Mouse (Mus musculus) embryonic fibroblast, embryonic 13.5 days (primary cell): ENCODE data around the gene Map3k5. TPM values are rescaled to one million over a fixed set of nuclear protein-coding genes. Genes with fewer than 3 reads are reported as not detected.

Source experiments
- H3K27ac ChIP-seq: 2 replicates; pipeline ENCODE4 v1.5.1; 2012; ENCODE audit warnings: low read length, control low read depth, inconsistent platforms; ENCODE audit not compliant: insufficient read depth
- H3K4me1 ChIP-seq: 2 replicates; pipeline ENCODE4 v1.6.1; 2011; ENCODE audit warnings: low read length; ENCODE audit not compliant: control insufficient read depth, insufficient read depth
- H3K4me3 ChIP-seq: 2 replicates; pipeline ENCODE4 v1.5.1; 2011; ENCODE audit warnings: mild to moderate bottlenecking, control low read depth, low read length; ENCODE audit not compliant: insufficient read depth
- CTCF ChIP-seq: IDR thresholded peaks from 2 replicates; pipeline ENCODE4 v1.5.1; 2011; ENCODE audit warnings: mild to moderate bottlenecking, control low read depth, low read length, moderate library complexity, borderline replicate concordance; ENCODE audit not compliant: insufficient read depth
- POLR2A ChIP-seq: IDR thresholded peaks from 2 replicates; pipeline ENCODE4 v1.6.1; 2011; ENCODE audit warnings: low read depth, mild to moderate bottlenecking, control low read depth, low read length, moderate library complexity
- polyA plus RNA-seq: library from polyadenylated mRNA; stranded (reverse); fragments of >200 nt; gene quantifications from 2 replicates; pipeline ENCODE4 v1.2.4, GENCODE M21; 2011; ENCODE audit warnings: low read depth; ENCODE audit not compliant: missing spikeins, insufficient read length

Map3k5 gene
- polyA plus RNA-seq, 1 experiment, result 4.7 TPM

DNA sequence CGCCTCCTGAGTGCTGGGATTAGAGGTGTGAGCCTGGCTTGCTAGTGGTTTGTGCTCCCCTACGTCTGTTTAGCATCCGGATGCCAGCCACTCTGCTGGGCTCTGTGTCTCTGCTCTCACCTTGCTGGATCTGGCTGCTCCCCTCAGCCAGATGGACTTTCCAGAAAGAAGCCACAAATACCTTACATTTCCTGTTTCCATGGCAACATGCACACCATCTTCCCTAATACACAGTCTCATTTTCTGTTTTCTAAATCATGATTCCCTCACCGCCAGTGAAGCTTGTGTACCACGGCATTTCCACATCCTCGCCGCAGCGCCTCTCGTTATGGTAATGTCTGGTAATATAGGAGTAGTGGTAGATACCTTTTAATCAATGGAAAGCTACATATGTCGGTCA is 84.1 kb downstream of the Map3k5 start:
- no peaks in the 10 kb centered on the region for H3K4me1 ChIP-seq
- H3K4me3 ChIP-seq, result no peak overlapping the region
- TF ChIP-seq POLR2A (no peak), CTCF (no peak)
- H3K27ac ChIP-seq, result no peak overlapping the region

DNA sequence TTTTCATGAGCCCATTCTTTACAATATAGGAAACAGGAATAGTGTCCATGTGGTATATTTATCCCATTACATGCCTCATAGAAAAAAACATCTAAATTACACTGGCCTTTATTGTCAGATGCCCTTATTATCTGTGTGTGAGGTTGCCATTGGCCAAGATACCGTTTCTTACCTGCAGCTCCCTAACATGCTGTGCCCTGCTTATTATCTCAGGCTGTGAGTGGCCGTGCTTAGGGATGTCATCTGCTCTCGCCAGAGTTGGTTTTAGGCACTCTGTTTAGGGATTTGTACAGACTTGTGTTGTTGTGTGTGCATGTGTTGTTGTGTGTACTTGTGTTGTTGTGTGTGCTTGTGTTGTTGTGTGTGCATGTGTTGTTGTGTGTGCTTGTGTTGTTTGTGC is 84.5 kb downstream of the Map3k5 start:
- TF ChIP-seq POLR2A, result no peak
- TF ChIP-seq CTCF, result no peak

DNA sequence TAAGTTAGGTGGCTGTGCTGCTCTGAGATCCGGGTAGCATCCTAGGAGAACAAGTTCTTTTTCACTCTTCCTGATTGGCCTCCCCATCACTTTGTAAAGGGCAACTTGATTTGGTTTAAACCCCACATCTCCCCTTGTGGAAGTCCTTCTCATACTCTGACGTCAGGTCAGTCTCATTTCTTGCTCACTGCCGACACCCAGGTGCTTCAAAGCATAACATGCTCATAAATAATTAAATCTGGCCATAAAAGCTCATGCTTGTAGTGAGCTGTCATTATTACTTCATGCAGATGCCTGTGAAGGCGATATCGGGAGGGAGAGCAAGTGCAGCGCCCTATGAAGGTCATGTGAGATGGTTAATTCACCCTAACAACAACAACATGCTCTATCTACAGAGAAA is 87.0 kb downstream of the Map3k5 start:
- no peak overlapping the region for H3K4me3 ChIP-seq
- no peak overlapping the region for H3K27ac ChIP-seq
- H3K4me1 ChIP-seq, result no peaks in the 10 kb centered on the region
- TF ChIP-seq CTCF, result no peak
- TF ChIP-seq POLR2A, result no peak

More for the DNA sequence above, 84.5 kb downstream of the Map3k5 start:
- H3K4me3 ChIP-seq, result no peak overlapping the region
- no peak overlapping the region for H3K27ac ChIP-seq
- no peaks in the 10 kb centered on the region for H3K4me1 ChIP-seq

DNA sequence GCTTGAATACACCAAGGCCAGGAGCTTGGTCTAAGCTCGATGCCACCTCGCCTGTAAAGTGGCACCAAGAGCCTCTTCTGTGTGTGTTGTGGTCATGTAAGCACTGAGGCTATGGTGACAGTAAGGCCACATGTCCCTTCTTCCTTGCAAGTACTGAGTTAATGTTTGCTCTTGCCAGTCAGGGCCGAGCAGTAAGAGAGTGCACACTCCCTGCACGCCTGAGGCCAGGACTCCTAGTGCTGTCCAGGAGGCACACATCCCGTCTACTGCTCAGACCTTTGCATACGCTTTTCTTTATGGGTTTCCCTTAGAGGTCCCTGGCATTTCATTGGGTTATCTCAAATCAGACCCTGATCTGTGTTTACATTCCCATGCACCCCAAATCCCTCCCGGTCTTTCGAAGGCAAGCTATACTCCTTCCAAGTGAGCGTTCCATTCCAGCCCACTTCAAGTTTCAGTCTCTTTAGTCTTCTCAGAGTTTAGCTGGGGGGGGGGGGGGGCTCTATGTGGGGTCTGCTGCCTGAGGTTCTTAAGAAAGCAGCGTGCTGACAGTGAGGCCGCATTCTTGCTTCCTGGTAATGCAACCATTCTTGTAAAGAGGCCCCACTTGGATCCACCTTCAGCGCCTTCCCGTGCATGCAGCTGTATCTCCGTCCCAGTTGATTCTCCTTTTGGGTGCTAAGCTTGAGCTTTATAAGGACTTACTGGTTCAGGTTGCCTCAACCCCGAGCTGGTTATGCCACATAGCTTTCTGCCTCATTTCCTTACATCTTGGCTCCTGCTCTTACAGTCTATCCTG is 87.6 kb downstream of the Map3k5 start:
- no peak for TF ChIP-seq CTCF
- TF ChIP-seq POLR2A, result no peak
- no peaks in the 10 kb centered on the region for H3K4me1 ChIP-seq
- H3K27ac ChIP-seq, result no peak overlapping the region
- no peak overlapping the region for H3K4me3 ChIP-seq

DNA sequence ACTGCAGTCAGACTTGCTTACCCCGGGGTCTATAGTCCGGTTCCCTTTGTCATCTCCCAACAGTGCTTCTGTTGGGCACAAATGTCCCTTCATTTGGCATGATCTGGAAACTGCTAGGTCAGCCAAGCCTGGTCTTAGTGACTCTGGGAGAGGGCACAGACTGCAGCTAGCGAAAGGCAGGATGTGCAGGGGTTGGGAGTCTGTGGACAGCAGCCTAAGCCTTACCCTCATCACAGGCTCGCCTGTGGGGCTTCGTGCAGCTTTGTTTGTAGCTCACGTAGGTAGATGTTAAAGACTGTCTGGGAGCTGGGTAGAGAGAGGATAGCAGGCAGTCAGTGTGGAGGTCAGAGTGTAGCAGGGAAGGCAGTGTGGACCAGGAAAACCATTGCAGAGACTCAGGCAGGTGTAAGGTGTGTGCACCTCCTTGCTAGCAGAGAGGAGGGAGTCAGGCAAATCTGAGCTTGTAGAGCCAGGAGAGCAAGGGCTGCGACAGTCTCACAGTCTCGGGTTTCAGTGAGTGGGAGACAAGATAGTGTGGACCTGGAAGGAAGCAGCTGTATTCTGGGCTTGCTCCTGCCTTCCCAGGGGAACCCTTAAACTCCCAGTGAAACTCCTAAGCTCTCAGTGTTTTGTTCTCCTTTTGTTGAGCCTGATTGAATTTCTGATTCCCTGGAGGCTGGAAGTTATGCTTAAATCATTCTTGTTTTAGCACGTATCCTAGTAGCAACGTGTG is 88.5 kb downstream of the Map3k5 start:
- TF ChIP-seq CTCF, result no peak
- H3K4me3 ChIP-seq, result no peak overlapping the region
- H3K4me1 ChIP-seq, result no peaks in the 10 kb centered on the region
- no peak overlapping the region for H3K27ac ChIP-seq

DNA sequence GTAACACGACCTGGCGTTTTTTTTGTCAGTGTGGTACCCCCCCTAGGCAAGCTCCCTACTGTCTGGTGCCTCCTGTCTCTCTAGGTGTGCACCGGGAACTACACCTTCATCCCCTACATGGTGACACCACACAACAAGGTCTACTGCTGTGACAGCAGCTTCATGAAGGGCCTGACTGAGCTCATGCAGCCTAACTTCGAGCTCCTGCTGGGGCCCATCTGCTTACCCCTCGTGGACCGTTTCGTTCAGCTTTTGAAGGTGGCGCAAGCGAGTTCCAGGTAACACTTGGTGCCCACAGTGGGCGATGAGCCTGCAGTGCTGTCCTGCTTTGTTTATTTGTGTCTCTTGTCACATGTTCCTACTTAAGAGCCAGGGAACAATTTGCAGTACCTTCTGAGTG is 89.3 kb downstream of the Map3k5 start:
- no peaks in the 10 kb centered on the region for H3K4me1 ChIP-seq
- no peak overlapping the region for H3K27ac ChIP-seq
- TF ChIP-seq CTCF, result no peak
- no peak for TF ChIP-seq POLR2A
- no peak overlapping the region for H3K4me3 ChIP-seq

DNA sequence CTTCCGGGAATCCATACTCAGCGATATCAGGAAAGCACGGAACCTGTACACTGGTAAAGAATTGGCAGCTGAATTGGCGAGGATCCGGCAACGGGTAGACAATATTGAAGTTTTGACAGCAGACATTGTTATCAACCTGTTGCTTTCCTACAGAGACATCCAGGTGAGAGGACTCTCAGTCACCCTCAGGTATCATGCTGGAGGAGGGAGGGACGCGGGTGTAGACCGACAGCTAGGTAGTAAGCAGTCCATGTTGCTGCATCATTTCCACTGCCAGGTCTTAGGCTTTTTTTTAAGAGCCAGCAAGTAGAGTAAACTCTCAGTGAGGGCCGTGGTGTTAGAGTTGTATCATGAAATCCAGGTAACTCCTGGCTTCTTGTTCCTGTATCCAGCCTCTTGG is 90.6 kb downstream of the Map3k5 start:
- no peak overlapping the region for H3K27ac ChIP-seq
- no peak overlapping the region for H3K4me3 ChIP-seq
- no peaks in the 10 kb centered on the region for H3K4me1 ChIP-seq
- TF ChIP-seq CTCF (no peak), POLR2A (no peak)

DNA sequence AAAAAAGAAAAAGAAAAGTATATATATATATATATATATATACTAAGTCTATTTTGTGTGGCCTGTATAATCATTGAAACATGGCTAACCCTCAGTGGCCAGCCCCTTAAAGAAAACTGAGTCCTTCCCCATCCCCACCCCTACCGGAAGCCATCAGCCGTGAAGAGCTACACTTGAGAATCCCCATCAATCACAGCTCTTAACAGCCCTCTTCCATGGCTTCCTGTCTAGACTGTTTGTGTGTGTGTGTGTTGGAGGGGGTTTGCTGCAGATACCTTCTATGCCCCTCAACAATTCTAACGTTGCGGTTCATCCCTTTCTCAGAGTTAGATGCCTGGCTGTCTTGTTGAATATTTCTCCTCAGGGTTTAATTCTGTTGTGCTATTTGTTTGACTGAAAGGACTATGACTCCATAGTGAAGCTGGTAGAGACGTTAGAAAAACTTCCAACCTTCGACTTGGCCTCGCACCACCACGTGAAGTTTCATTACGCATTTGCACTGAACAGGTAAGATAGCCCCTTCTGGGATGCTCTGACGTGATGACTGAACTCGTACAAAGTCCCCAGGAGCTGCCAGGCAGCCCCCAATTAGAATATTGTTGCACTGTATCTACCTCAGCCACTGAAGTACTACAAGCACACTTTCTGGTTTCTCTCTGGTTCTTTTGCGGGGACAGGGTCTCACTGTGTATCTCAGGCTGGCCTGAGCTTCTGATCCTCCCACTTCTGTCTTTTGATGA is 91.7 kb downstream of the Map3k5 start:
- H3K4me3 ChIP-seq, result no peak overlapping the region
- no peaks in the 10 kb centered on the region for H3K4me1 ChIP-seq
- H3K27ac ChIP-seq, result no peak overlapping the region
- TF ChIP-seq POLR2A (no peak), CTCF (no peak)

DNA sequence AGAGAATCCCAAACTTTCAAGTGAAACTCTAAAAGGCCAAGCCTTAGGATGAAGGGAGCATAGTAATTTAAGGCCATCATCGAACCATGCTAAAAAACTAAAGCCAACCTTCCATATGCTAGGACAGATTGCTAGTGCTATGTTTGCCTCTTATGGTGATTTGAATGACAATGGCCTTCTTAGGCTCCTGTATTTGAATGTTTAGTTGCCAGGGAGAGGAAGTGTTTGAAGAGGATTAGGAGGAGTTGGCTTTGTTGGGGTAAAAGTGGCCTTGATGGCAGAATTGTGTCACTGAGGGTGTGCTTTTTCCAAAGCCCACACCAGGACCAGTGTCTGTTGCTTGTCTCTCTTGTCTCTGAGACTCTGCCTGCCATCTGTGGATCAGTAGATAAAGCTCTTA is 96.4 kb downstream of the Map3k5 start:
- TF ChIP-seq CTCF, result no peak
- no peak for TF ChIP-seq POLR2A
- H3K4me1 ChIP-seq, result no peaks in the 10 kb centered on the region
- no peak overlapping the region for H3K27ac ChIP-seq
- H3K4me3 ChIP-seq, result no peak overlapping the region

DNA sequence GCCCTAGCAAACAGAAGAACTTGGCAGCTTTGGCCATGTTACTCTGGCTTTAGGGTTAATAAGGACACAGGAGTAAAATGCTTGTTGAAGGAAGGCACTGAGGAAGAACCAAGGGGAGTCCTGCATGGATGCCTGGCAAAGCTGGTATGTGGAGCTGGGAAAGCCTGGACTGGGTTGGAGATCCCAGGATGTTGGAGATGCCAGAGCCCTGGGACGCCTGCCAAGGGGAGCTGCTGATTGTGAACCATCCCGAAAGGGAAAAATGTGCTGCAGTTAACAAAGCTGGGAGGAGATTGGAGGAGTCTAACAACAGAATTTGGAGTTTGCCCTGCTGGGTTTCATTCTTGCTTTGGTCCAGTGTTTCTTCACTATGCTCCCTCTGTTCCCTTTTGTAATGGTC is 97.7 kb downstream of the Map3k5 start:
- TF ChIP-seq CTCF (no peak), POLR2A (no peak)
- Histone ChIP-seq H3K4me3 (no peak overlapping the region), H3K4me1 (no peaks in the 10 kb centered on the region), H3K27ac (no peak overlapping the region)

DNA sequence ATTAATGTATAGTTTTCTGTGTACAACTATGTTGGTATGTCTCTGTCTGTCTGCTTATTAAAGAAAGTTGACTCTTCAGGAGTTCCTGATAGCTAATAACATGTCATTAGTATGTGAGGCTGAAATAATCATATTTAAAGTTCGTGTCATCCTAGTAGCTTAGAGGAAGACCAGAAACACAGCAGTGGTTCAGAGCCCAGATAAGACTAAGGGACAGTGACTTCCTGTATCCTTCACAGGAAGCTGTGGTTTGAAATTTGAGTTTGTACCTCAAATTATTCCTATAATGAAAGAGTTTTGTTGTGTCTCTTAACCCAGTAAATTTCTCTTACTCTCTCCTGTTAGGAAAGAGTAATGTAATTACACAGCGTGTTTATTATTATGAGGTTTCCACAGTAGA is 102.1 kb downstream of the Map3k5 start:
- Histone ChIP-seq H3K4me1 (no peaks in the 10 kb centered on the region), H3K27ac (no peak overlapping the region), H3K4me3 (no peak overlapping the region)
- TF ChIP-seq CTCF (no peak), POLR2A (no peak)
